Mouse (Mus musculus) brown adipose tissue, adult 24 weeks (tissue): ENCODE data around the gene Wfdc11. TPM values are rescaled to one million over a fixed set of nuclear protein-coding genes. Genes with fewer than 3 reads are reported as not detected.
"Not testable (repeated sequence)": the region's sequence is repeated elsewhere in the genome, so short reads cannot be mapped to it uniquely, and the experiment has no call there.

Source experiments
- H3K27ac ChIP-seq: fragments of 200-500 bp; replicated peaks from 2 replicates; pipeline ENCODE4 v1.5.1; 2012; ENCODE audit warnings: low read depth, mild to moderate bottlenecking, low read length
- H3K4me1 ChIP-seq: fragments of 200-500 bp; 2 replicates; pipeline ENCODE4 v1.6.1; 2012; ENCODE audit warnings: low read length, mixed read lengths; ENCODE audit not compliant: control insufficient read depth, insufficient read depth, insufficient read length
- H3K4me3 ChIP-seq: fragments of 200-500 bp; 2 replicates; pipeline ENCODE4 v1.5.1; 2012; ENCODE audit warnings: low read depth, mild to moderate bottlenecking, low read length, moderate library complexity; ENCODE audit not compliant: insufficient read depth
- polyA plus RNA-seq: library from polyadenylated mRNA; stranded (reverse); fragments of >200 nt; gene quantifications from 2 replicates; pipeline ENCODE4 v1.2.4, GENCODE M21; 2012; ENCODE audit not compliant: missing spikeins, insufficient read depth, insufficient read length

The Wfdc11 gene
- polyA plus RNA-seq, 1 experiment, result not detected

- H3K4me1 ChIP-seq, result no peaks in the 10 kb centered on the region
- no peak overlapping the region for H3K4me3 ChIP-seq
- H3K27ac ChIP-seq, result no peak overlapping the region
Measured at GRCm38 (mm10) chr2:164670938-164671337, 2.9 kb downstream of the Wfdc11 start.

GRCm38 (mm10) chr2:164670261-164670660 lies 3.6 kb downstream of the Wfdc11 start:
- H3K4me1 ChIP-seq, result no peaks in the 10 kb centered on the region
- no peak overlapping the region for H3K27ac ChIP-seq
- no peak overlapping the region for H3K4me3 ChIP-seq

GRCm38 (mm10) chr2:164664851-164665250 lies 9.0 kb downstream of the Wfdc11 start:
- H3K4me1 ChIP-seq, result no peaks in the 10 kb centered on the region
- H3K4me3 ChIP-seq, result no peak overlapping the region
- no peak overlapping the region for H3K27ac ChIP-seq

GRCm38 (mm10) chr2:164656483-164656882 lies 17.4 kb downstream of the Wfdc11 start, which contains the start of gene Wfdc9:
Gene Wfdc9, minus strand, starts transcription at chr2:164656583.
- Histone ChIP-seq H3K4me3 (no peak within 1 kb of the TSS), H3K27ac (no peak within 1 kb of the TSS), H3K4me1 (no peaks in the 10 kb centered on the region)

- Histone ChIP-seq H3K4me1 (no peaks in the 10 kb centered on the region), H3K27ac (no peak within 1 kb of the TSS), H3K4me3 (no peak within 1 kb of the TSS)
Measured at GRCm38 (mm10) chr2:164655858-164656257, 18.0 kb downstream of the Wfdc11 start, which contains the start of gene Wfdc10. Gene Wfdc10, plus strand, starts transcription at chr2:164656046.

GRCm38 (mm10) chr2:164641881-164642673 lies 31.8 kb downstream of the Wfdc11 start:
- H3K27ac ChIP-seq, result no peak overlapping the region
- H3K4me3 ChIP-seq, result no peak overlapping the region
- H3K4me1 ChIP-seq, result no peaks in the 10 kb centered on the region

GRCm38 (mm10) chr2:164641129-164641528 lies 32.8 kb downstream of the Wfdc11 start:
- H3K27ac ChIP-seq, result no peak overlapping the region

GRCm38 (mm10) chr2:164638696-164639095 lies 35.2 kb downstream of the Wfdc11 start, which contains the start of gene Wfdc16:
Gene Wfdc16, minus strand, starts transcription at chr2:164638796.
- Histone ChIP-seq H3K4me1 (no peaks in the 10 kb centered on the region), H3K27ac (no peak within 1 kb of the TSS), H3K4me3 (no peak within 1 kb of the TSS)

More at GRCm38 (mm10) chr2:164641129-164641528, 32.8 kb downstream of the Wfdc11 start:
- Histone ChIP-seq H3K4me1 (no peaks in the 10 kb centered on the region), H3K4me3 (no peak overlapping the region)

GRCm38 (mm10) chr2:164635266-164635665 lies 38.6 kb downstream of the Wfdc11 start:
- no peak overlapping the region for H3K4me3 ChIP-seq
- no peak overlapping the region for H3K27ac ChIP-seq

GRCm38 (mm10) chr2:164621775-164622174 lies 52.1 kb downstream of the Wfdc11 start:
- no peaks in the 10 kb centered on the region for H3K4me1 ChIP-seq
- H3K27ac ChIP-seq, result no peak overlapping the region
- no peak overlapping the region for H3K4me3 ChIP-seq

More at GRCm38 (mm10) chr2:164635266-164635665, 38.6 kb downstream of the Wfdc11 start:
- H3K4me1 ChIP-seq, result no peaks in the 10 kb centered on the region

- no peaks in the 10 kb centered on the region for H3K4me1 ChIP-seq
- H3K27ac ChIP-seq, result no peak overlapping the region
- no peak overlapping the region for H3K4me3 ChIP-seq
Measured at GRCm38 (mm10) chr2:164619050-164619449, 54.8 kb downstream of the Wfdc11 start.

GRCm38 (mm10) chr2:164615386-164615785 lies 58.5 kb downstream of the Wfdc11 start:
- H3K27ac ChIP-seq, result no peak overlapping the region
- no peak overlapping the region for H3K4me3 ChIP-seq
- H3K4me1 ChIP-seq, result no peaks in the 10 kb centered on the region

GRCm38 (mm10) chr2:164613471-164613870 lies 60.4 kb downstream of the Wfdc11 start, which contains the start of the genes Wfdc6b and Wfdc8:
Gene Wfdc6b, plus strand, starts transcription at chr2:164613522.
Gene Wfdc8, minus strand, starts transcription at chr2:164613626.
- H3K4me1 ChIP-seq, H3K27ac ChIP-seq, H3K4me3 ChIP-seq: not testable (repeated sequence)
